Mouse (Mus musculus) ES-E14 (cell line): ENCODE results near the gene Dab1.

Source experiments
- HCFC1 ChIP-seq: IDR thresholded peaks from 2 replicates; pipeline ENCODE4 v1.6.1; 2012; ENCODE audit warnings: low read length, inconsistent platforms, borderline replicate concordance; ENCODE audit not compliant: insufficient read depth
- MAFK ChIP-seq: IDR thresholded peaks from 2 replicates; pipeline ENCODE4 v1.6.1; 2014; ENCODE audit warnings: mild to moderate bottlenecking, low read depth, low read length, inconsistent platforms; ENCODE audit not compliant: insufficient read depth
- ZC3H11A ChIP-seq: IDR thresholded peaks from 2 replicates; pipeline ENCODE4 v1.6.1; 2012; ENCODE audit warnings: low read depth, mild to moderate bottlenecking, inconsistent platforms, low read length, borderline replicate concordance
- ZNF384 ChIP-seq: IDR thresholded peaks from 2 replicates; pipeline ENCODE4 v1.6.1; 2012; ENCODE audit warnings: low read depth, low read length, inconsistent platforms

GRCm38 (mm10) chr4:103707140-103707539 lies 88.0 kb downstream of the Dab1 start:
- TF ChIP-seq ZNF384 (no peak), HCFC1 (no peak), ZC3H11A (no peak), MAFK (no peak)
